Mouse (Mus musculus): ENCODE data around the gene Gm20920.
"Not testable (repeated sequence)": the region's sequence is repeated elsewhere in the genome, so short reads cannot be mapped to it uniquely, and the experiment has no call there.

Gene Gm20920

DNA sequence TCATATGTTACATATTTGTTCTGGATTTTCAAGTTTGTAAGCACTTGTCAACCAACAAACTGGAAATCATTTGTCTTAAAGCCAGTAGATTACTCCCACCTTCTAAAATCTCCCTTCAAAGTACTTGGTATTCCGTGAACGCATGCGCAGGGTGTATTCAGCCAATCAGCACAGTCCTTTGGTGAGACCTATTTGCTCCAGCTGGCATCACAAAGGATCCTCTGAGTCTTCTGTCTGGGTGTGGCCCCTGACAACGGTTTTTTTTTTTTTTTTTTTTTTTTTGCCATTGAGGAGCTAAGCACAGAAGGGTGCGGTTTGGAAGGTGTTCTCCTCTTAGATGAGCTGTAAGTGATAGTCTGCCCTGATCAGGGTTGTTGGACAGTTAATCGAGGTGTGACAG lies at the start of gene Gm20920:
Gm20920 (plus strand) TSS at position 301 of the 400 bp plus-strand sequence.
- not testable (repeated sequence) for DNase-seq (ENCODE audit: low read depth, low spot score)

Data from ZHBTc4 (cell line).